Mouse (Mus musculus) small intestine, adult 10 weeks (tissue): ENCODE measurements around the gene Gm47289. TPM values are rescaled to one million over a fixed set of nuclear protein-coding genes. Genes with fewer than 3 reads are reported as not detected.

Experiments used
- polyA plus RNA-seq: library from polyadenylated mRNA; stranded (reverse); fragments of 350-450 nt; fragmentation: Illumina TruSeq; extraction: RNeasy Lipid Tissue Mini Kit (QIAGEN cat#74804); gene quantifications from one replicate; pipeline ENCODE4 v1.2.3, GENCODE M21; 2014; ENCODE audit warnings: low replicate concordance

The Gm47289 gene
- not detected for polyA plus RNA-seq

DNA sequence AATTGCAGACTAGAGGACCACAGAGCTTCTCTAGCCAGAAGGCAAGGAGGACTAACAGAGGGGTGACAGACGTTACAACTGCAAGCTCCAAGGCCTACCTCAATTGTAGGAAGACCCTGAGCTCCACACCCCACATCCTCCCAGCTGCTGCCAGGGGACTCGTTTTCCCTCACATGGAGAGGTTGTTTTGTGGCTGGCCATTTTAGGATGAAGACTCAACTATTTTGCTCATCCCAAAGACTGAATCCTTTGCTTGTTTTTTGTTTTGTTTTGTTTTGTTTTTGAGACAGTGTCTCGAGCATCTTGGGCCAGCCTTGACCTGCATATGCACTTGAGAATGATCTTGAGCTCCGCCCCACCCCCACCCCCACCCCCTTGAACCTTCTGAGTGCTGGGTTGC lies at the start of gene Gm47289:
Gene Gm47289, plus strand, starts transcription at position 301 of the 400 bp plus-strand sequence.

GRCm38 (mm10) chr9:119156278-119157201 lies 2.4 kb upstream of the Gm47289 start, which contains the start of gene Acaa1b:
Gene Acaa1b, minus strand, starts transcription at chr9:119157093.

DNA sequence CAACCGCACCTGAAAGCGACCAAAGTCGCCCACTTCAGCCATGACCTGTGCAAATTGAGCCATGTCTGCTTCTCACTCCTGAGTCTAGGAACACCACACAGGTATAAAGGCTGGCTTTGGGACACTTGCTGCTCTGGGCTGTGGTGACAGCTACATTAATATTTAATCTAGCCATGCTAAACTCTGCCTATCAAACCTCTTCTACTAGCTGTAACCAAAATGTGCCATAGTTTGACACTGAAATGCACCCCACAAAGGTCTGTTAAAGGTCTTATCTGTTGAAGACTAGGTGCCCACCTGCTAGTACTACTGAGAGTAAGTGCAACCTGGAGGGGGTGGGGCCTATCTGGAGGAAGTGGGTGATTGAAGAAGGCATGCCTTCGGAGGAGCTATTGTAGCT lies 50.0 kb downstream of the Gm47289 start, which contains the start of gene Slc22a13:
Gene Slc22a13, minus strand, starts transcription at position 101 of the 400 bp plus-strand sequence.

Other genes starting within 250 kb of the Gm47289 start
- 15.0 TPM for gene Ctdspl, start 232.7 kb upstream of the Gm47289 start, polyA plus RNA-seq
- not detected for gene Vill, start 106.4 kb upstream of the Gm47289 start, polyA plus RNA-seq
- 0.41 TPM for gene Plcd1, start 65.7 kb upstream of the Gm47289 start, polyA plus RNA-seq
- not detected for gene Dlec1, start 56.7 kb upstream of the Gm47289 start, polyA plus RNA-seq
- 0.26 TPM for gene Acaa1b, start 2.1 kb upstream of the Gm47289 start, polyA plus RNA-seq
- gene Slc22a13, start 49.9 kb downstream of the Gm47289 start, polyA plus RNA-seq, result not detected
- gene Oxsr1, start 163.3 kb downstream of the Gm47289 start, polyA plus RNA-seq, result 45.1 TPM
- gene Acaa1a, start 180.5 kb downstream of the Gm47289 start, polyA plus RNA-seq, result 4.6 TPM
- gene Myd88, start 182.2 kb downstream of the Gm47289 start, polyA plus RNA-seq, result 7.0 TPM
- gene Xylb, start 198.2 kb downstream of the Gm47289 start, polyA plus RNA-seq, result 11.5 TPM
- not detected for gene Slc22a14, start 206.4 kb downstream of the Gm47289 start, polyA plus RNA-seq
- 0.33 TPM for gene Acvr2b, start 243.0 kb downstream of the Gm47289 start, polyA plus RNA-seq